Mouse (Mus musculus): Measurements from ENCODE around the gene Mindy4. TPM values are rescaled to one million over a fixed set of nuclear protein-coding genes. Genes with fewer than 3 reads are reported as not detected.

The Mindy4 gene
- polyA plus RNA-seq, 1 experiment = not detected

DNA sequence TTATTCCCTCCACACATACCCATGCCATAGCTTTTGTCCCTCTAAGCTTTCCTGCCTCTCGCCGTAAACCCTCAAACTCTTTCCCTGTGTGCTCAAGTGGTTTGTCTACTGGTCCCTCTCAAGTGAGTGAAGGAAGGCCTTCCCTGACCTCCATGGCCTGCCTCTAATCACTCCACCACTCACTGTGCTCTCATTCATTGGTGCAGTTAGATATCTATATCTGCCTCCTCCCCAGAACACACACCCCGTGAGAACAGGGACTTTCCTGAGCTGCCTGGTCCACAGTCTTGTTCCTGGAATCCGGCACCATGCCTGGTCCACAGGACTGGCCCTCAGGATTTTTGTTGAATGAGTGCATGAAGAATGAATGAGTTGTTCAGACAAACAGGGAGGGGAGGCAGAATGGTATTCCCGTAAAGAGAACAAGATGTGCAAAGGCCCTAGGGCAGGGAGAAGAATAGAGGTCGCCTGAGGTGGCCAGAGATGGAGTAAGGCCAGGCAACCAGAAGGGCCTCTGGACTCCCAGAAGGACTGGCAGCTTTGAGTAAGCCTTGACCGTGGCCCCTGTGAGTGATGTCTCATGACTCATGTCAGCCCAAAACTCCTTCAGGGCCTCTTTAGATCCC lies 61.7 kb downstream of the Mindy4 start:
- no peak for TF ChIP-seq GATA1 (IDR thresholded peaks at IDR 0.05; ENCODE audit: low read length)

DNA sequence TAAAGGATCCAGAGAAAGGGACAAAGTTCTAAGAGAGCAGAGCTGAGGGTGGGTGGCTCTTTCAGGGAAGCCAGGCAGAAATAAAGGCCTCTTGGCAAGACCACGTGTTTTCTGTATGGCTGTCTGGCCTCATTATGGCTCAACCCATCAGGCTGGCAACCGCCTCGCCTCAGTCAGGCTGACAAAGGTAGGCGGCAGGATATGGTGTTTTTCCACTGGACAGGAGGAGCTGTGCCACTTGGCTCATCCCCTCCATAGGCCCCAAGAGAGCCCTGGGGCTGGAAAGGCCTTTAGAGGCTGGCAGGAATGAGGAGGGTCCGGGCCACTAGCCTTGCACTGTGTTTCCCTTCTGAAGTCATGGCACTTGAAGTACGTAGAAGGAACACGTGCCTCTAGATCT lies 69.8 kb downstream of the Mindy4 start:
- TF ChIP-seq GATA1 (IDR thresholded peaks at IDR 0.05; ENCODE audit: low read length) = no peak

DNA sequence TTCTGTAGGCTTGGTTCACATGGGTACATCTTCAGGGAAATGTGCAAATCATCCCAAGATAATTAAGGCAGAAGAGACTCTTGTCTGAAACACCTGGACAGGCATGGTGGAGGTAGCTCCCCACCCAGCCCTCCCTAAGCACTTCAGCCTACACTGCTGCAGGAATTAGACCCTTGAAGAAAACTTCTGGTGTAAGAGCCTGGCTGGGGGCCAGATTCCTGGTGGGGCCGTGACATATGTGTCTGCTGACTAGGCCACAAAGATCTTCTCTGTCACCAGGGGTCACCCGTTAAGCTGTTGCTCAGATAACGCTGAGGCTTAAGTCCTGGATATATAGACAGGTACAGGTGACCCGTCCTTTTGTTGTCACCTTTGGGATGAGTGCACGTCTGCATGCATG lies 70.3 kb downstream of the Mindy4 start:
- TF ChIP-seq GATA1 (IDR thresholded peaks at IDR 0.05; ENCODE audit: low read length) = no peak

DNA sequence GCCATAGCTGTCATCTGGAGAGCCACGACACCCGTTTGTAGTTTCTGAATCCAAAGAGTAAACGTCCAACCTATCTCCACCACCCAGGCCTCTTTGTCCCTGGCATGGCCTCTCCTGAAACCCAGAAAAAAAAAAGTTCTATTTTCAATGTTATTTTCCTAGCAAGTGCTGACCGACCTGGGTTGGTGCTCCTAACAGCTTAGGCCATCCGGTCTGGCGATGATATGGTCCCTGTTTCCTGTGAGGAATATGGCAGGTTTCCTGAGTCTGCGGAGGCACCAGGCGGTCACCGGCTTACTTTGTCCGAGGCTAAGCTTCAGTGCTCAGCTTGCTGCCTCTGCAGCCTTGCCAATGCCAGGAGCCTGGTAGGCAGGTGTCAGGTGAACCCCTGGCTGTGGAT lies 71.8 kb downstream of the Mindy4 start:
- no peak for TF ChIP-seq GATA1 (IDR thresholded peaks at IDR 0.05; ENCODE audit: low read length)

DNA sequence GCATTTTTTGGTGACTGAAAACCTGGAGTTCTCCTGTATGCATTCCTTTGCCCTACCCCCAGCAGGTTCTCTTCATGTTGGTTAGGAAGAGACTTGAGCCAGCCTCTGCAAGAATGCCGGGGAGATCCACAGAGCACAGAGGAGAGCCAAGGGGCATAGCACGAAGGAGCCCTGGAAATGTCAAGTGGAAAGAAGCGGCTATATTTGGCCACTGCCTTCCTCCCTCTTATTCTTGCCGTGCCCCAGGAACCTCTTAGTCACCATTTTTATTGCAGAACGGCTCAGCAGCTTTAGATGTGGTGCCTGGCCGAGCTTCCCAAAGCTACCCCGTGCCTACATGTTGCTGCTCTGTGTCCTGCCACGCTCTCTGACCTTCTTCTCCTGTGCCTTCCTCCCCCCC lies 72.6 kb downstream of the Mindy4 start:
- no peak for TF ChIP-seq GATA1 (IDR thresholded peaks at IDR 0.05; ENCODE audit: low read length)

DNA sequence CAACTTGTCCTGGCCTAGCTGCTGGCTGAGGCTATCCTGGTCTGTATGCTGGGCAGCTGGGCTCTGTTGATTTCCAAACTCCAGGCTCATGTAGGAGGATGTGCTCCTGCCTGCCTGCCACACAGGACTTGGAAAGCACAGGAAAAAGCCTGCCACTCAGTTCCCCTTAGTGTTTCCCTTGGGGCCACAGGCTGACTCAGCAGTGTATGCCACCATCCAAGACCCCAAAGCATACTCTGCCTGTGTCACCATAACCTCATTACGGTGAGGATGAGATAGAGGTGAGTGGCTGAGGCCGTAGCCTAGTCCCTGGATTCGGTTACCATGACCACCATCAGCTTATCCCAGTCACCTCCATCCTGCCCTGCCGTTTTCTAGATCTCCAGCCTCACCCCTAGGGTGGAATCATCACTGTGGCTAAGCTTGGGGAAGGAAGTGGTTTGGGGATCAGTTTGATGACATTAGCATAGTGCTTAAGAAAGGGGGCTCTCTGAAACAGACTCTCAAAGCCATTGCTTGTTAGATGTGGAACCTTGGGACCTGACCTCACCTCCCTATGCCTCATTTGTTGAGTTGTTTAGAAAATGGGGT lies 73.6 kb downstream of the Mindy4 start:
- no peak for TF ChIP-seq GATA1 (IDR thresholded peaks at IDR 0.05; ENCODE audit: low read length)

GRCm38 (mm10) chr6:55278086-55278485 lies 74.9 kb downstream of the Mindy4 start:
- no peak for TF ChIP-seq GATA1 (IDR thresholded peaks at IDR 0.05; ENCODE audit: low read length)

DNA sequence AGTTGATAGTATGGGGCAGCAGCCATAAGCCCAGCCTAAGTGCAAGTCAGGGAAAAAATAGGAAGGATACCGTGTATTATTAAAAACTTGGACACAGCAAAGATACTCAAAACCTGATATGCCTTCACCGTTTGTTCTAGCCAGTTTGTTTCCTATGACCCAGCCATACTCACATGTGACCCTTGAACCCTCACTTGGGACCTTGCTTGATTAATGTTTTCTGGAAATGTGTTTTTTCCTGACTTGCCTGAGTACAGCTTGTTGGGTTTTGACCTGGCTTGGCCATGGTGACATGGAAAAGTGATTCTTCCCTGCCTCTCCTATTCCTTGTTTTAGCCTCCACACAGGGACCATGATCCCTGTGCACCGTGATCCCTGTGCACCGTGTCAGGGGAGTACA lies 75.3 kb downstream of the Mindy4 start:
- no peak for TF ChIP-seq GATA1 (IDR thresholded peaks at IDR 0.05; ENCODE audit: low read length)

GRCm38 (mm10) chr6:55280979-55281378 lies 77.8 kb downstream of the Mindy4 start:
- no peak for TF ChIP-seq GATA1 (IDR thresholded peaks at IDR 0.05; ENCODE audit: low read length)

GRCm38 (mm10) chr6:55281687-55282086 lies 78.5 kb downstream of the Mindy4 start:
- TF ChIP-seq GATA1 (IDR thresholded peaks at IDR 0.05; ENCODE audit: low read length) = no peak

DNA sequence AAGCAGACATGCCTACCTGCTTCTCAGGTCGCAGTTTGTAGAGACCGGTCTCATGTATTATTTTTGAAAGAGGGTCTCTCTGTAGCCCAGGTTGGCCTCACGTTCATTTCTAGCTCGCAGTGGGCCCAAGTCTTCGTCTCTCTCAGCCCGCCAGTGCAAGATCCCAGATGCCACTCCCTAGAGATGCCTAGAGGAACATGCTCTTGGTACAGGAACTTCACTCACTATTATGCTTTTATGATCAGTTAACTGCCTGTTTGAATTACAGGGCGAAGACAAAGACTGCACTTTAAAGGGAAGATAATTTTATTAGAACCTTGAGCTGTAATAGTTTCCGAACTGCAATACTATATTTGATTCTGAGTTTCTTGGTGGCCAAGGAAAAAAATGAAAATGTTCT lies 79.2 kb downstream of the Mindy4 start:
- TF ChIP-seq GATA1 (IDR thresholded peaks at IDR 0.05; ENCODE audit: low read length) = no peak

DNA sequence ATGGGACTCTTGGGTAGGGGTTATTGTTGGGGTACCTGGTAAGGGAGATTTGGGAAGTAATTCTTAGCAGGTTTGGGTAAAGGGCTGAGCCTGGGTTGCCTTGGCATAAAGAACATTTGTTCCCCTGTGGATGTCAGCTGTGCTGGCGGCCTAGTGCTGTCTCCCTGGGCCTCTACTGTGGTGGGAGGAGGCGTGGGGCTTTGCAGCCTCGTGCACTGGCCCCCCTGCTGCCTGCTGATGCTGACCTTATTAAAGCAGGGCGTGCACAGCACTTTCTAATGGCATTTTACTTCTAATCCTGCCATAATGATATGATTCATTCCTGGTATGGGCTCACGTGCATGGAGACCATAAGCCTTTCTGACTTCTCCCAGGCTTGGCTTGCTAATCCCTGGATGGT lies 82.0 kb downstream of the Mindy4 start:
- TF ChIP-seq GATA1 (IDR thresholded peaks at IDR 0.05; ENCODE audit: low read length) = no peak

- TF ChIP-seq GATA1 (IDR thresholded peaks at IDR 0.05; ENCODE audit: low read length) = no peak
Observed at GRCm38 (mm10) chr6:55288007-55288602, 84.9 kb downstream of the Mindy4 start.

DNA sequence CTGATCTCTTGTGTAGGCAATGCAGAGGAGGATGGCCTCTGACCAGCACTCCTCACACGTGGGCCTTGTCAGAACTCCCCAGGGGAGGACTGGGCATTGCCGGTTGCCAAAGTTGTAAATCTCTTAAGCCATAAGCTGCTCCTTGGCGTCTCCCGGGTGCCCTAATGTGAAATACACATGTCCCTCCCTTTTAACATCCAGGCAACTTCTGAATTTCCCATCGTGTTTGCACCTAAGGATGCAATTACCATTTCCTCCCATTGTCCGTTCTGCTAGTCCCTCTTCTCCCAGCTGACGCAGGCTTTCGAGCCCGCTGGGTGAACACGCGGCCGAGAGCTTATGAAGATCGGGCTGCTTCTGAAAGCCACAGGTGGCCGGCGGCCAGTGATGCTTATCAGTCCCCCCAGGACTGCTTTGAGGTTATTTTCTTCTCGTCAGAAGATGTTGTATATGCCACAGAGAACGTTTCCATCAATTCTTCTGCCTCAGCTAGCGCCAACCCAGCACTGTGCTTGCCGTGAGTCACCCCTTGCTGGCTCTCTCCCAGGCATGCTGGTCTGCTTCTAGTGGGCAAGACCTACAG lies 91.5 kb downstream of the Mindy4 start:
- TF ChIP-seq GATA1 (IDR thresholded peaks at IDR 0.05; ENCODE audit: low read length) = no peak

DNA sequence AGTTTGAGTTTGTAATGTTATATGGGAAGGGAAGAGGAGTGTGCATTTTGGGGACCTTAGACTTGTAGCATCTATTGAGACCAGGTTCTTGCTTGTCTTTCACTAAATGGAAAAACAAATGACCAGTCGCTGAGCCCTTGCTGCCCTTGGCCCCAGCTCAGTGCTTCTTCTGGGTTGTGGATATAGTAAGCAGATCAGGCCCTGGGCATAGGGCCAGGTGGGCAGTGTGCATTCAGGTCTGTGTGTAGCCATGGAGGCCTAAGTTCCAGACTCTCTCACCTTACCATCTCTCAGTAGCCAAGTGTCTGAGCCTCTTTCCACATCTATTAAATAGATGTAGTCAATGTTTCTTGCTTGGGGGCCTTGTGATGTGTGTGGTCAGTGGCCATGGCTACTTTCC lies 92.1 kb downstream of the Mindy4 start:
- no peak for TF ChIP-seq GATA1 (IDR thresholded peaks at IDR 0.05; ENCODE audit: low read length)

GRCm38 (mm10) chr6:55299482-55299881 lies 96.3 kb downstream of the Mindy4 start:
- no peak for TF ChIP-seq GATA1 (IDR thresholded peaks at IDR 0.05; ENCODE audit: low read length)

DNA sequence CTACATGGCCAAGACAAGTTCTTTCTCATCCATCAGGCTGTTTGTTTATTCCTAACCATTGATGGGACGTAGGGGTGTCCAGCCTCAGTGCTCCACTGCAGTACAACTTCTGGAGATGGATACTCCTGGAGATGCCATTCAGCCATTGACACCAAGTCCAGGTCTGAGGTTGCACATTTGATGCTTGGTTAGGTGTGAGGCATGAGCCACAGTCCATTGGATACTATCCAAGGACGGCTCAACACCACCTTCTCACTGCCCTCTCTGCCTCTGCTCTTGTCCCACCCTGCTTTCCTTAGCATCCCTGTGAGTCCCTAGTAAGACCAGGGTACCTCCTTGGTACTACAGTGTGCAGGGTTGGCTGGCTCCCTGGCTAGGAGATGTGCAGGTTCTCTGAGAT lies 96.7 kb downstream of the Mindy4 start:
- no peak for TF ChIP-seq GATA1 (IDR thresholded peaks at IDR 0.05; ENCODE audit: low read length)
